Mouse (Mus musculus) limb, embryonic 14.5 days (tissue): Measurements from ENCODE around the gene Rab13. TPM values are rescaled to one million over a fixed set of nuclear protein-coding genes. Genes with fewer than 3 reads are reported as not detected.

Experiments
- ATAC-seq: fragments of 200-750 bp; cut with Nextera tagmentation; 2 replicates; pipeline ENCODE4 v1.8.0; 2017; ENCODE audit warnings: low read depth, moderate number of reproducible peaks, moderate TSS enrichment; ENCODE audit not compliant: low FRiP score
- DNase-seq: peaks from one replicate; pipeline ENCODE4 v3.0.0-alpha.2; 2015; ENCODE audit warnings: low spot score
- H3K27ac ChIP-seq: fragments of 300-500 bp; sonication (generic); replicated peaks from 2 replicates; pipeline ENCODE4 v1.5.1; 2014; ENCODE audit warnings: low read depth, mild to moderate bottlenecking, low read length, moderate library complexity, mixed read lengths
- H3K27me3 ChIP-seq: fragments of 300-500 bp; sonication (generic); 2 replicates; pipeline ENCODE4 v1.6.1; 2014; ENCODE audit warnings: low read length, mixed read lengths; ENCODE audit not compliant: control insufficient read depth, insufficient read depth
- H3K36me3 ChIP-seq: fragments of 300-500 bp; sonication (generic); 2 replicates; pipeline ENCODE4 v1.6.1; 2014; ENCODE audit warnings: mild to moderate bottlenecking, low read length, moderate library complexity, mixed read lengths; ENCODE audit not compliant: control insufficient read depth, insufficient read depth
- H3K4me1 ChIP-seq: fragments of 300-500 bp; sonication (generic); 2 replicates; pipeline ENCODE4 v1.6.1; 2014; ENCODE audit warnings: antibody characterized with exemption, low read length, mixed read lengths; ENCODE audit not compliant: control insufficient read depth, insufficient read depth
- H3K4me2 ChIP-seq: fragments of 300-500 bp; sonication (generic); replicated peaks from 2 replicates; pipeline ENCODE4 v1.6.1; 2014; ENCODE audit warnings: low read depth, mild to moderate bottlenecking, low read length, moderate library complexity; ENCODE audit not compliant: severe bottlenecking
- H3K4me3 ChIP-seq: fragments of 300-500 bp; sonication (generic); replicated peaks from 2 replicates; pipeline ENCODE4 v1.5.1; 2014; ENCODE audit warnings: low read length
- H3K9ac ChIP-seq: fragments of 300-500 bp; sonication (generic); 2 replicates; pipeline ENCODE4 v1.6.1; 2014; ENCODE audit warnings: mild to moderate bottlenecking, low read depth, low read length, moderate library complexity; ENCODE audit not compliant: severe bottlenecking
- H3K9me3 ChIP-seq: fragments of 300-500 bp; sonication (generic); 2 replicates; pipeline ENCODE4 v1.6.1; 2016; ENCODE audit warnings: low read length; ENCODE audit not compliant: control insufficient read depth
- POLR2A ChIP-seq: fragments of 200-500 bp; IDR thresholded peaks from 2 replicates; pipeline ENCODE4 v1.8.0; 2012; ENCODE audit warnings: inconsistent platforms, mild to moderate bottlenecking, moderate library complexity, borderline replicate concordance; ENCODE audit not compliant: insufficient read depth, insufficient read length; ENCODE audit errors: extremely low read depth
- whole genome bisulfite sequencing: fragments of 180-500 bp; shearing (Covaris S2); extraction: QIAGEN DNeasy Blood & Tissue Kit; methylation state at CpG from one replicate; pipeline ENCODE4 v1.1.7; 2014; 5-methylcytosine and 5-hydroxymethylcytosine counted together
- polyA plus RNA-seq, 2 experiments: library from polyadenylated mRNA; depleted of rRNA in 1 of 2; stranded (reverse) in 1 of 2; unstranded in 1 of 2; fragments of >200 nt; fragmentation: Nextera tagmentation in 1 of 2; extraction: Ambion mirVana in 1 of 2; gene quantifications; 2 replicates each; pipeline versions ENCODE4 v1.2.1 to v1.2.3; 2012 to 2014

Gene Rab13
- polyA plus RNA-seq, 2 experiments, result 17.8 to 35.8 TPM

DNA sequence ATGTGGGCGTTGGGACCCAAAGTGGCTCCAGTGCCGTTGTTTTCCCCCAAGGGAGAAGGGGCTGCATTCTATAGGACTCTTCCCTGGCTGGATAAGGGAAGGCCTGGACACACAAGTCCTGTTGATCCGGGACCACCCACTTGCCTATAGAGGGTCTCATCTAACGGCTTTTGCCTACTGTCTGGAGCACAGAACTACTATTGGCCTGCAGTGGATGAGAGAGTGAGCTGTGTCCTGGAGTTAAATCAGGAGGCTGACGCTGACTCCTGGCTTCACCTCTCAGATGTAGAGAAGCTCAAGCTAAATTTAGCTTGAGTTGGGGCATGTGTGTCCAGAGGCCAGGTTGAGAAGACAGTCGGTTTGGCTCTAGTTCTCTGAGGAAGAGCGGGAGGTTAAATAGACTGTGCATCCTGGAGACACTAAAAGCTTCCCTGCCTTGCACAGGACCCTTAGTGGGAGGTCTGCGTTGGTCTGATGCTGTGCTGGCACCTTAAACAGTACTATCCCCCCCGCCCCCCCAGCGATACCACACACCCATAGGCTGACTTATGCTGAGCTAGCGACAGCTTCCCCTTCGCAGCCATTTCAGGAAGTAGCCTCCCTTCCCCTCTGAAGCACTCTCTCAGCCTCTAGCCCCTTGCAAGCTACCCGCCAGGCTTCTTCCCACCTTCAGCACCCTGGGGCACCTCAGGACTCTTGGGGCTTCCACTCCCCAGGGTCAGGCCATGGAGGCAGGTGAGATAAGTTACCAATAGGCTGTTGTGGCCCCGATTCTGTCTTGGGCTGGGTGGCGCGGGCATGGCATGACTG lies 52.6 kb downstream of the Rab13 start:
- Histone ChIP-seq H3K4me1 (0 out of 2 replicates have a peak, but pooled peaks cover 6% of the 10 kb centered on the region), H3K36me3 (peaks cover 59% of the 10 kb centered on the region), H3K4me2 (peak overlapping the region; percentile 68), H3K9me3 (no peaks in the 10 kb centered on the region), H3K27me3 (no peaks in the 10 kb centered on the region), H3K9ac (peak overlapping the region; percentile 82), H3K4me3 (peak overlapping the region; percentile 84), H3K27ac (peak overlapping the region; percentile 96)
- 24% methylated on average over 16 of the region's 16 CpGs for WGBS
- DNase-seq (peak; percentile 28), ATAC-seq (peak; percentile 45)
- TF ChIP-seq POLR2A, result no peak

DNA sequence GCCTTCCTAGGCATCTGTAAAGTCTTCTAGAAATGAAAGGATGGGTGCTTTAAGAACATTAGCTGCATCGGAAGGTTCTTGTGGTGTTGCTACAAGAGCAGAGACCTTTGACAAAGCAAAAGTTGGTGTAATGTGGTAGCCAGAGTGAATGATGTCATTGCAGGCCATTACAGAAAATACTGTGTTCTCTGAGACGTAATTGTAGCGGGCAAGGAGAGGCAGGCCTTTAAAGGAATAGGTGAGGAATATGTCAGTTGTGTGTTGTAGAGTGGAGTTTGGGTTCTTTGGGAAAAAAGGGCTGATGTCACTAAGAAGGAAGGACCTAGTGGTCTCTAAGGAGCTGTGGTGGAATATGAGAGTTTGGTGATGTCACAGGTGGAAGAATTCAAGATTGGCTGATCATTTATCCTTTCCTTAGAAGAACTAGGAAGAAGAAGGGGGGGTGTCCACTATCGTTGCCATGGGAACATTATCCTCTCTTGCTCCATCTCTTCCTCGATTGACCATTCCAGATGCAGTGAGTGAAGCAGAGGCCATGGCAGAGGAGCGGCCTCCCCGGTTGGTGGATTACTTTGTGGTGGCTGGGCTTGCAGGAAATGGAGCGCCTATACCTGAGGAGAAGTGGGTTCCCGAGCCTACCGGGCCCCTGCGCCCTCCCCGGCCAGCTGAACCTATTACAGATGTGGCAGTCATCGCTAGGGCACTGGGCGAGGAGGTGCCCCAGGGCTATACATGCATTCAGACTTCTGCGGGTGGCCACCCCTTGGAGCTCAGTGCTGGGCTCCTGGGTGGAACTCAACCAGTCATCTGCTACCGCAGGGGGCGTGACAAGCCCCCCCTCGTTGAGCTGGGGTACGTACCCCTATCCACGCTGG lies 53.6 kb downstream of the Rab13 start:
- Histone ChIP-seq H3K9ac (no peak overlapping the region), H3K9me3 (no peaks in the 10 kb centered on the region), H3K27ac (no peak overlapping the region), H3K27me3 (no peaks in the 10 kb centered on the region), H3K36me3 (peaks cover 59% of the 10 kb centered on the region), H3K4me2 (peak overlapping the region; percentile 68), H3K4me3 (no peak overlapping the region), H3K4me1 (0 out of 2 replicates have a peak, but pooled peaks cover 6% of the 10 kb centered on the region)
- 94% methylated on average over 20 of the region's 20 CpGs for WGBS
- no peak for TF ChIP-seq POLR2A
- ATAC-seq (no peak), DNase-seq (no peak)

- no peaks in the 10 kb centered on the region for H3K9me3 ChIP-seq
- H3K4me3 ChIP-seq, result no peak overlapping the region
- no peaks in the 10 kb centered on the region for H3K27me3 ChIP-seq
- peaks cover 59% of the 10 kb centered on the region for H3K36me3 ChIP-seq
- H3K9ac ChIP-seq, result no peak overlapping the region
- no peak for ATAC-seq
- no peak overlapping the region for H3K27ac ChIP-seq
- no peak for TF ChIP-seq POLR2A
- no peak for DNase-seq
- 92% methylated on average over 11 of the region's 11 CpGs for WGBS
- 0 out of 2 replicates have a peak, but pooled peaks cover 6% of the 10 kb centered on the region for H3K4me1 ChIP-seq
- H3K4me2 ChIP-seq, result no peak overlapping the region
Observed at GRCm38 (mm10) chr3:90268190-90268589, 54.7 kb downstream of the Rab13 start.

DNA sequence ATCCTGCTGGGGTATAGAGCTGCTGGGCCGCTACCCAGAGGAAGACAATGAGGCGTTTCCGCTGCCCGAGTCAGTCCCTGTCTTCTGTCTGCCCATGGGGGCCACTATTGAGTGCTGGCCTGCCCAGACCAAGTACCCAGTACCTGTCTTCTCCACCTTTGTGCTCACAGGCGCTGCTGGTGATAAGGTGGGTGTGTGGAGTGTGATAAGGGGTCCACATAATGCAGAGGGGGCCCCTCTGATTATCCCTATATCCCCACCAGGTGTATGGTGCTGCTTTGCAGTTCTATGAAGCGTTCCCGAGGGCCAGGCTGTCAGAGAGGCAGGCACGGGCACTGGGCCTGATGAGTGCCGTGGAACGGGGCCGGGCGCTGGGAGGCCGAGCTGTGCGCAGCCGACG lies 55.5 kb downstream of the Rab13 start:
- DNase-seq, result no peak
- Histone ChIP-seq H3K9me3 (no peaks in the 10 kb centered on the region), H3K4me1 (0 out of 2 replicates have a peak, but pooled peaks cover 6% of the 10 kb centered on the region), H3K9ac (no peak overlapping the region), H3K36me3 (peaks cover 58% of the 10 kb centered on the region), H3K27ac (no peak overlapping the region), H3K4me2 (no peak overlapping the region), H3K4me3 (no peak overlapping the region), H3K27me3 (no peaks in the 10 kb centered on the region)
- TF ChIP-seq POLR2A, result no peak
- 89% methylated on average over 16 of the region's 16 CpGs for WGBS
- ATAC-seq, result no peak

- no peak for ATAC-seq
- DNase-seq, result no peak
- Histone ChIP-seq H3K36me3 (peaks cover 63% of the 10 kb centered on the region), H3K27me3 (no peaks in the 10 kb centered on the region), H3K9me3 (no peaks in the 10 kb centered on the region), H3K4me3 (no peak overlapping the region), H3K4me1 (0 out of 2 replicates have a peak, but pooled peaks cover 6% of the 10 kb centered on the region), H3K9ac (no peak overlapping the region), H3K4me2 (no peak overlapping the region), H3K27ac (no peak overlapping the region)
- 89% methylated on average over 8 of the region's 8 CpGs for WGBS
- no peak for TF ChIP-seq POLR2A
Observed at GRCm38 (mm10) chr3:90270784-90271183, 57.3 kb downstream of the Rab13 start.
